ENCODE assay signal across 17 mouse cellular contexts in the genomic region with DNA sequence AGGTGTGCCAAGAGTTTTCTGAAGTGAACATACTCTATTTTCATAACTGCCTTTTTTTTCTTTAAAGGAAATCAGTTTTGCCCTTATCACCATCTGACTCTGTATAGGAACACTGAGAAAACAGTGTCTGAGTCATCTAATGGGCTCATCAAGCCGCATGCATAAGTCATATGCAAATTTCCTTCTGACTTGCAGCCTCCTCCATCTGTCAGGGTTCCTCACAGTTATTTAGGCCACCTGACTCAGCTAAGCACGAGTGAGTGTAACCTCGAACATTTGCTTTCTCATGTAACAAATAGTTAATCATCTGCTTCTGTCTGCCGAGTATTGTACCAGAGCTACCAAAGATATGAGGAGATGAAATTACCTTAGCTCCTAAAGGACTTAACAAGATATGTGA. TPM values are rescaled to one million over a fixed set of nuclear protein-coding genes. Genes with fewer than 3 reads are reported as not detected.
DNase-seq lines count a peak whose midpoint lies in the region; ATAC-seq and TF ChIP-seq lines count a peak whose summit lies in the region.
"Had no signal": no experiment of that assay in that cellular context is flagged by ENCODE, and none has a peak within 500 bp of the region (broad histone marks: within the 10 kb centered on the region; RNA-seq: fewer than 3 reads in every experiment).

No protein-coding gene starts in this region.

- no peak overlapping the region for H3K27ac ChIP-seq in forebrain, embryonic 13.5 days
- no peak overlapping the region for H3K27ac ChIP-seq in forebrain, embryonic 12.5 days
- no peak overlapping the region for H3K27ac ChIP-seq in gastrocnemius, adult 2 months
- H3K27ac ChIP-seq: heart, embryonic 10.5 days; hindbrain, embryonic 15.5 days; limb, embryonic 15.5 days had no signal

- peak; percentile 88 for ATAC-seq in forebrain, embryonic 13.5 days
- ATAC-seq in forebrain, embryonic 12.5 days (ENCODE audit: low FRiP score) = no peak
- ATAC-seq: midbrain, embryonic 16.5 days had no signal

- no peak for TF ChIP-seq CTCF in gastrocnemius, adult 2 months (IDR thresholded peaks at IDR 0.05)

- no peak overlapping the region for H3K9ac ChIP-seq in forebrain, embryonic 13.5 days
- H3K9ac ChIP-seq in forebrain, embryonic 12.5 days = no peak overlapping the region
- H3K9ac ChIP-seq: hindbrain, embryonic 15.5 days; limb, embryonic 15.5 days had no signal

- no peaks in the 10 kb centered on the region for H3K36me3 ChIP-seq in forebrain, embryonic 13.5 days (ENCODE audit: poor library complexity, severe bottlenecking)
- H3K36me3 ChIP-seq in forebrain, embryonic 12.5 days (replicated peaks) = no peaks in the 10 kb centered on the region
- H3K36me3 ChIP-seq: heart, embryonic 10.5 days; hindbrain, embryonic 15.5 days; limb, embryonic 15.5 days had no signal

- 66% methylated on average over 4 of the region's 4 CpGs for WGBS in forebrain, embryonic 13.5 days
- WGBS in forebrain, embryonic 12.5 days = 75% methylated on average over 4 of the region's 4 CpGs

- no peak overlapping the region for H3K4me2 ChIP-seq in forebrain, embryonic 13.5 days
- H3K4me2 ChIP-seq in forebrain, embryonic 12.5 days = no peak overlapping the region
- H3K4me2 ChIP-seq: hindbrain, embryonic 15.5 days; limb, embryonic 15.5 days had no signal

- no peaks in the 10 kb centered on the region for H3K27me3 ChIP-seq in forebrain, embryonic 13.5 days
- no peaks in the 10 kb centered on the region for H3K27me3 ChIP-seq in forebrain, embryonic 12.5 days
- H3K27me3 ChIP-seq: hindbrain, embryonic 15.5 days; limb, embryonic 15.5 days had no signal

- no peak overlapping the region for H3K4me3 ChIP-seq in forebrain, embryonic 13.5 days
- H3K4me3 ChIP-seq in forebrain, embryonic 12.5 days (replicated peaks) = no peak overlapping the region
- no peak overlapping the region for H3K4me3 ChIP-seq in gastrocnemius, adult 2 months
- H3K4me3 ChIP-seq: heart, embryonic 10.5 days; hindbrain, embryonic 15.5 days; limb, embryonic 15.5 days had no signal

- H3K4me1 ChIP-seq in forebrain, embryonic 13.5 days = peaks cover 3% of the 10 kb centered on the region; the same call in 1 of the 2 replicates
- no peaks in the 10 kb centered on the region for H3K4me1 ChIP-seq in forebrain, embryonic 12.5 days
- H3K4me1 ChIP-seq: hindbrain, embryonic 15.5 days; limb, embryonic 15.5 days had no signal

- DNase-seq in left cerebral cortex, adult 18-20 months (ENCODE audit: low spot score in 2 of 2) = peak; percentile 20 to 40
- no peak for DNase-seq in left cerebral cortex, postnatal 10 days (ENCODE audit: extremely low spot score in 1 of 2, low spot score in 2 of 2)
- peak; percentile 87 for DNase-seq in brain, adult 2 months (ENCODE audit: low read depth, low spot score)
- peak; percentile 18 for DNase-seq in retina, embryonic 14.5 days (ENCODE audit: low spot score)
- DNase-seq in adipocyte (ENCODE audit: low spot score) = no peak
- no peak for DNase-seq in gastrocnemius, adult 2 months
- DNase-seq: cerebellum, adult 11-12 months; embryo, embryonic 11 days; kidney, postnatal 14 days; thymus, adult 18-20 months had no signal

- intact Hi-C loops in left cerebral cortex, postnatal 10 days (cut with DNase I) = no loop called here
- intact Hi-C loops in gastrocnemius, adult 2 months (cut with DNase I) = no loop called here

- no peaks in the 10 kb centered on the region for H3K9me3 ChIP-seq in forebrain, embryonic 13.5 days (replicated peaks)
- no peaks in the 10 kb centered on the region for H3K9me3 ChIP-seq in forebrain, embryonic 12.5 days
- H3K9me3 ChIP-seq: heart, embryonic 10.5 days; hindbrain, embryonic 15.5 days; limb, embryonic 15.5 days had no signal

RNA-seq across cellular contexts. Expression of gene Prrc2c, which starts 33.3 kb away (rescaled TPM):
- polyA plus RNA-seq in forebrain, embryonic 13.5 days (2015; fragmentation: Nextera tagmentation; extraction: Ambion mirVana) = 174 and 175 TPM in 2 replicates
- 162 and 169 TPM in 2 replicates for polyA plus RNA-seq in forebrain, embryonic 12.5 days (2016; fragmentation: Nextera tagmentation; extraction: Ambion mirVana)
- total RNA-seq in left cerebral cortex, adult 18-20 months (2021) = 100 to 1,000 TPM; 180 to 183 TPM
- total RNA-seq in left cerebral cortex, postnatal 10 days (2021) = 100 to 1,000 TPM; 212 to 222 TPM
- 10 to 100 TPM; 48.5 to 62.3 TPM for total RNA-seq in gastrocnemius, adult 2 months (2021)

RNA-seq across cellular contexts. Expression of gene Fmo4, which starts 40.1 kb away (rescaled TPM):
- 0.31 TPM in 1 of 2 replicates, not detected in the other for polyA plus RNA-seq in forebrain, embryonic 13.5 days (2015; fragmentation: Nextera tagmentation; extraction: Ambion mirVana)
- polyA plus RNA-seq in forebrain, embryonic 12.5 days (2016; fragmentation: Nextera tagmentation; extraction: Ambion mirVana) = 0.23 TPM in 1 of 2 replicates, not detected in the other
- not detected for total RNA-seq in left cerebral cortex, adult 18-20 months (2021)
- not detected for total RNA-seq in left cerebral cortex, postnatal 10 days (2021)
- total RNA-seq in gastrocnemius, adult 2 months (2021) = not detected
- polyA plus RNA-seq: spleen, adult 2 months had no signal

Comparison
In these comparisons a context has a peak if more than half of its experiments do, and no peak if none do; other contexts are left out.
1. DNase-seq: peak in left cerebral cortex, adult 18-20 months (2 of 2), brain, adult 2 months (single experiment) and retina, embryonic 14.5 days (single experiment); none in left cerebral cortex, postnatal 10 days (0 of 2), adipocyte (single experiment) and gastrocnemius, adult 2 months (single experiment).